Mouse (Mus musculus) liver, postnatal 0 days (tissue): ENCODE data around the gene Snx5.

Source experiments
- CTCF ChIP-seq: sonication (generic); IDR thresholded peaks from 2 replicates; pipeline ENCODE4 v1.5.1; 2016; ENCODE audit warnings: antibody characterized with exemption, low read depth
- EP300 ChIP-seq: IDR thresholded peaks from 2 replicates; pipeline ENCODE4 v1.6.1; 2016; ENCODE audit warnings: antibody characterized with exemption, low read depth, mild to moderate bottlenecking

- TF ChIP-seq CTCF (no peak), EP300 (no peak)
Observed at GRCm38 (mm10) chr2:144267731-144268015, 3.0 kb downstream of the Snx5 start.
